Mouse (Mus musculus): ENCODE measurements around the gene Pga5.

GRCm38 (mm10) chr19:10723084-10723483 is 45.2 kb upstream of the Pga5 start:
- TF ChIP-seq POLR2A (IDR thresholded peaks at IDR 0.05; ENCODE audit: insufficient read depth, low read length) (no peak), EP300 (IDR thresholded peaks at IDR 0.05; ENCODE audit: insufficient read depth, low read depth, low read length) (no peak)
